Mouse (Mus musculus): Measurements from ENCODE around the gene Selenow. TPM values are rescaled to one million over a fixed set of nuclear protein-coding genes. Genes with fewer than 3 reads are reported as not detected.

Selenow gene
- total RNA-seq, 2 experiments from 2014 or later = 440 to 541 TPM

DNA sequence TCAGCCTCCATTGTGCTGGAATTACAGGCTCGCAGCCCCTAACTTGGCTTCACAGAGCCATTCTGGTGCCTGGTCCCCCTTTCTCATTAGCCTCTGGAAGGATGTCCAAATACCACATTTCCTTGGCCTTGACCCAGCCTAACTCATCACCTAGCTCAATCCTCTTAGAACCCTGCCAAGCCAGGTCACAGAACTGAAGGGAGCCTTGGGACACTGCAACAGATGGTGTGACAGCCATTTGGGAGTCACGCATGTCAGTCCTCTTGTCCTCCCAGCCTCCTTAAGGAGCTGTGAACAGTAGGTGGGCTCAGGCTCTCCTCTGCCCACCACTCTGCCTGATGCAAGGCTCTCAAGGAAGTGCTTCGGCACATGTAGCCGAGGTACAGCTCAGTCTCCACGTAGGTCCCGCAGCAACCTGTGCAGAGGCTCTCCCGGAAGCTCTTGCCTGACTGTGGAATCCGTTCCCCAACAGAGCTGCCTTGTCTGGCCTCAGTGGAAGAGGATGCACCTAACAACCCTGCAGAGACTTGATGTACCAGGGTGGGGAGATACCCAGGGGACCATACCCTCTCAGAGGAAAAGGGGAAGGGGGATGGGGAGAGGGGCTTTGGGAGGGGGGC lies 14.1 kb downstream of the Selenow start:
- no peak for DNase-seq (ENCODE audit: low spot score in 2 of 2)

DNA sequence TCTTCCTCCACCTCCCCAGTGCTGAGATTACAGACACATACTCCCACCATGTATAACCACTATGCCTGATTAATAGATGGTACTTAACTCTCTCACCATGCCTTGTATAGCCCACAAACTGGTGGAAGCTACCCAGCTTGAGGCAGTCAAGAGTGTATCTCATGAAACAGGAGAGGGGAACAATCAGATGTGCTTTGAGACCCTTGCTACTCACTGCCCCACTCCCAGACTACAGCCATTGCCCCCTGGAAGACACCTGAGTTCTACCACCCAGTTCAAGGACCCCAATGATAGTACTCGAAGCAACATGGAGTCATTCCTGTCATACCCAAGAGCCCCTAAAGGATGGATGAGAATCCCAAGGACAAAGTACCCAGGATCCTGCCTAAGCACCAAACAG lies 15.6 kb downstream of the Selenow start:
- DNase-seq (ENCODE audit: low spot score in 2 of 2) = no peak

DNA sequence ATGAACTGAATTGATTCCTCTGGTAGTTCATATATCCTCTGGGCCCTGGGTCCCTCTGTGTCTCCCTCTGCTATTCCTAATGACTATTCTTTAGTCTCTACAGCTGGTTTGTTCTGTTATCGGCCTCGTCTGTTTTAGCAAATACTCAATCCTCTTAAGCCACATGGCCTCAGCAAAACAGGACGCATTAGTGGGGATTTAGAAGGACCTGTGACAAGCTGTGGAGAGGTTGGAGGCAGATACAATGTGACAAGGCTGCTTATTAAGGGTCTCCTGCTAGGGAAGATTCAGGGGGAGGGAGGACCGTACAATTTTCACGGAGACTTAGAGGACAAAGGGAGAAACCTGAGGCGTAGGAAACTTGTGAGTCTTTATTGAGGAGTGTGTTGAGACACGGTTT lies 16.3 kb downstream of the Selenow start:
- DNase-seq (ENCODE audit: low spot score in 2 of 2) = no peak

DNA sequence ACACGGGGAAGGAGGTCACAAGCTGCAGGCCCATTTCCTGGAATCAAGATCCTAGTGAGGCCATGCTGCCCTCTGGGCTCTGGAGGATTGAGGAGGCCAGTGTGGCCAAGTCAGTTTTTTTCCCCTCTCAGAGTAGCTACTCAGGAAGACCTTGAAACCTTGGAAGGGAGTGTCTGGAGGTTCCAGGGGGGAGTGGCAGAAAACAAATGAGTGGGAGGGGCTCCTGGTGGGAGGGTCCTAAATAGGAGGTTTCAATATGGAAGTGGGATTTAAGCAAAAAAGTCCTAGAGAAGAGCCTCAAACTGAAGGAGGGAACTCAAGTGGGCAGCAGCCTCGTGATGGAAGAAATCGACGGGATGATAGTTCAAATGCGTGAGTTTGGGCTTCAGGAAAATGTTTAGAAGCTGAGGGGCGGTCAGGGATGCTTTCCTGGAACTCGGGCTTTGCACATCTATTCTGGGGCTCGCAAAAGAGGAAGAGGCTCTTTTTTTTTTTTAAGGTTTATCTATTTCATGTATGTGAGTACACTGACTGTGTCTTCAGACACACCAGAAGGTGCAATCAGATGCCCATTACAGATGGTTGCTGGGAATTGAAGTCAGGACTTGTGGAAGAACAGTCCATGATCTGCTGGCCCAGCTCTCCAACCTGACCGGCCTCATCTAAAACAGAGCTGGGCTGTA lies 20.7 kb downstream of the Selenow start:
- DNase-seq (ENCODE audit: low spot score in 2 of 2) = no peak

DNA sequence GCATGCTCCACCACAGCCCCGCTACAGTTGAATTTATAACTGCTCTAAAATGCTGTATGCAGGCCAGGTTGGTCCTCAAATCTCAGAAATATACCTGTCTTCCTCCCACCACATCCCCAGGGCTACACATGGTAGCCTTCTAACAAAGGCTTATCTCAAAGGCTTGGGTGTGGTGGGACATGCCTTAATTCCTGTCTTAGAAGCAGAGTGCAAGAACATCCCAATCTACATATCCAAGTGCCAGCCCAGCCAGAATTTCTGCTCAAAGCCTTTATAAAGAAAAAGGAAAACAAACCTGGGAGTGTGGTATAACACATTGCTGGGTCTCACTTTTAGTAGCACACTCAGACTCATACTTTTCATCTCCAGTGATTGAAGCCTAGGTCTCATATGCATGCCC lies 28.0 kb downstream of the Selenow start:
- DNase-seq (ENCODE audit: low spot score in 2 of 2) = no peak

DNA sequence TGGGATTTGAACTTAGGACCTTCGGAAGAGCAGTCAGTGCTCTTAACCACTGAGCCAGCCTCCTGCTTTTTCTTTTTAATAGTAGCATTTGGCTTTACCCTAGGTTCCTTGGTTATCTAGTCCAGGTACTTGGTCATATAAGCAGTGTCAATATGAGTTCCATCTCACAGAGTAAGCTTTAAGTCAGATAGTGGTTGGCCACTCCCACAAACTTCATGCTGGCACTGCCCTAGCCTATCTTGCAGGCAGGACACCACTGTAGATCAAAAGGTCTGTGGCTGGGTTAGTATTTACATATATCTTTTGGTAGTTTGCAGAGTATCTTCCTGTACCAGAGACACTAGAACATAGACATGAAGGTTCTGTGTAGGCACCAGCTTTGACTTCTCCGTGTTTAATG lies 38.1 kb downstream of the Selenow start:
- no peak for DNase-seq (ENCODE audit: low spot score in 2 of 2)

DNA sequence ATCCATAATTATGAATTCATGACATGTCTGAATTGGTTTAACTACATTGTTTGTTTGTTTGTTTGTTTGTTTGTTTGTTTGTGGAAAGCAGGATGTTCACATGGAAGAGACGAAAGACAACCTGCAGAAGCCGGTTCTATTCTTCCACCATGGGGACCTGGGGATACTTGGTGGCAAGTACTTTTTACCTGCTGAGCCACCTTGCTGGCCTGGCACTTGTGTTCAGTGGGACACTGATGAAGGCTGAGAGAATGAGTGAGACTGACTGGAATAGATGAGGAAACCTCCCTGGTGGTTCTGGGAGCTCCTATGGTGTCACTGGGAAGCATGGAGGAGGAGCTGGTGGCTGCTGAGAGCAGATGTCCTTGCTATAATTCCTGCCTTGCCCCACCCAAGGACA lies 39.9 kb downstream of the Selenow start, which contains the start of gene Crxos:
Gene Crxos (plus strand): TSS at position 301 of the 400 bp plus-strand sequence.
- no peak for DNase-seq (ENCODE audit: low spot score in 2 of 2)

DNA sequence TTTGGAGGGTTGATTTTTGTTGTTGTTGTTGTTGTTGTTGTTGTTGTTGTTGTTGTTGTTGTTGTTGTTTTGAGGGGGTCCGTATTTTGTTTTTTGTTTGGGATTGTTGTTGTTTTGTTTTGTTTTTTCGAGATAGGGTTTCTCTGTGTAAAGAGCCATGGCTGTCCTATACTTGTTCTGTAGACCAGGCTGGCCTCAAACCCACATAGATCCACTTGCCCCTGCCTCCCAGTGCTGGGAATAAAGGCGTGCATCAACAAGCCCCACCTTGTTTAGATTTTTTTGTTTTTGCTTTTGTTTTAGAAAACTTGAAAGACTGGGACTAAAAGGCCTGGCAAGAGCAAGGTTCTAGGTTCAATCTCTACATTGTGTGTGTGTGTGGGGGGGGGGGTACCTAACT lies 40.4 kb downstream of the Selenow start:
- no peak for DNase-seq (ENCODE audit: low spot score in 2 of 2)

DNA sequence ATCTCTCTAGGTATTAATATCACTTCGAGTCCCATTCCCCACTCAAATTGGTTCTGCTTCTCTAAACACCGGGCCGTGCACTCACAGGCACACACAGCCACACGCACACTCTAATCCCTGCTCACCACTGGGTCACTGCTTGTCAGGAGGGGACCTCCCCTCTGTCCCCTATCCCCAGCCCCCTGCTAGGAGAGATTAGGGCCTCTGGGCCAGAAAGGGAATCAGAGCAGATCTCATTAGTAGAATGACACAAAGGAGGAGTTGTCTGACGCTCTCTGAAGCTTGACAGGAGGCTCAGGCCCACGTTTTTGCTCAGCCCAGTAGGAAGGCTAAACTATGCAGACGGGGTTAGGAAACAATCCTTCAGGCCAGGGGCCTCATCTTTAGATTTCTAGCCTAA lies 40.8 kb downstream of the Selenow start:
- DNase-seq (ENCODE audit: low spot score in 2 of 2) = no peak

DNA sequence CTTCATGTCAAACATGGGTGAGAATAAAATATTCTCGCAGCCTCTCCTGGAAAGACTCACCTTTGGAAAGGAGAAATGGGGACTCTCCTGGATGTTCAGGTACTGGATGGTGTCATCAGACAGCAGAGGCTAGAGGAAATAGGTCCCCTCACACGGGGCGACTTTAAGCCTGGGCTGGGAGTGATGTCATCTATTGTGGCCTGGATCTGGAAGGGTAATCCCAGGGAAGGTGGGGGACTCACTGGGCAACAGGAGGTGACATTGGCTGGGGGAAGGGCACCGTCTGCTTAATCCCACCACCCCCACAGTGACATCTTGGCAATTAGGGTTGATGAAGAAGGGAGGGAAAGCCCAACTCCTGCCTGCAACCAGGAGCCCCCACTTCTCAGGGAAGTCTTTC lies 42.4 kb downstream of the Selenow start, which contains the start of gene Crx:
Gene Crx (minus strand): TSS at position 213 of the 400 bp plus-strand sequence.
- DNase-seq (ENCODE audit: low spot score in 2 of 2) = no peak

Other genes starting within 250 kb of the Selenow start
- gene Obox5, start 172.3 kb downstream of the Selenow start, total RNA-seq (2021) = not detected
- not detected for gene Obox6, start 82.7 kb downstream of the Selenow start, total RNA-seq (2021)
- not detected for gene Crx, start 42.4 kb downstream of the Selenow start, total RNA-seq (2021)
- not detected for gene Crxos, start 39.8 kb downstream of the Selenow start, total RNA-seq (2021)
- 100 to 1,000 TPM; 172 to 173 TPM for gene Nop53, start 23.7 kb upstream of the Selenow start, total RNA-seq (2021)
- gene Ehd2, start 45.2 kb upstream of the Selenow start, total RNA-seq (2021) = 100 to 1,000 TPM; 160 to 194 TPM
- gene Bicra, start 125.5 kb upstream of the Selenow start, total RNA-seq (2021) = 10 to 100 TPM; 12.1 to 12.6 TPM
- gene Zfp541, start 139.4 kb upstream of the Selenow start, total RNA-seq (2021) = under 1 TPM in 1 of 2 experiments, not detected in 1; 0.05 TPM
- gene Napa, start 176.1 kb upstream of the Selenow start, total RNA-seq (2021) = 100 to 1,000 TPM; 141 to 153 TPM
- 10 to 100 TPM; 11.7 to 13.9 TPM for gene Kptn, start 197.5 kb upstream of the Selenow start, total RNA-seq (2021)
- gene Slc8a2, start 207.4 kb upstream of the Selenow start, total RNA-seq (2021) = 1 to 10 TPM in 1 of 2 experiments, under 1 TPM in 1; 0.54 to 1.1 TPM

Measured in gastrocnemius, postnatal 4 days (tissue).